Mouse (Mus musculus): ENCODE results near the gene Mpi.

The Mpi gene

DNA sequence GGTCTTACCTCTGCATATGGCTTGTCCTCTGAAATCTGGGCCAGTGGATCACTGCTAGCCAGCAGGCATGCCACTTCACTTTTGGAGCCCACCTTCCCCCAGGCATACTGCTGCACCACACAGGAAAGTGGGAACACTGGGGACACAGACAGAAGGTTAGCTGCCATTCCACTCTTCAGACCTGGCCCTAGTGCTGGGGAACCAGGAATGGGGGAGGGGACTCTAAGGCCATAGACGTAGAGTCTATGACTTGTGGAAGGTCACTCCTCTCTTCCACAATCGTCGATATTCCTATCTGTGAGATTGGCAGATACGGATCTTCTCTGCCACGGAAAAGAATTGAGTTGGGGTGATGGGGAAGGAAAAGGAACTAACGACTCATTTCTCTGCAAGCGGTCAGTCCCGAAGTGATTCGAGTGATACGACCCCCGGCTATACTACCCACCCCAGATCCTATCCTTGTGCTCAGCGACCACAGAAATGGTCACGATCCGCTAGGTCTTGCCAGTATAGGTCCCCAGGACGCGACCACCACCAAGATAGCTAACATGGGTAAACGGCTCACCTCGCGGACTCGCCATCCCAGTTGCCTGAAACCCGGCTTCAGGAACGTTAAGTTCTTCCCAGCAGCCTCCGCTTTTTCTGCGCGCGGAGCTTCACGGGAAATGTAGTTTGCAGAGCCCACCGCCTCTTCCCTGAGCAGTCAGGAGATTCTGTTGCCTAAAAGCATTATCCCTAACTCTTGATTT is at the start of gene Mpi:
TSS of gene Mpi (minus strand) at position 625 of the 749 bp plus-strand sequence.
- DNase-seq (ENCODE audit: low spot score), result peak; percentile 91

DNA sequence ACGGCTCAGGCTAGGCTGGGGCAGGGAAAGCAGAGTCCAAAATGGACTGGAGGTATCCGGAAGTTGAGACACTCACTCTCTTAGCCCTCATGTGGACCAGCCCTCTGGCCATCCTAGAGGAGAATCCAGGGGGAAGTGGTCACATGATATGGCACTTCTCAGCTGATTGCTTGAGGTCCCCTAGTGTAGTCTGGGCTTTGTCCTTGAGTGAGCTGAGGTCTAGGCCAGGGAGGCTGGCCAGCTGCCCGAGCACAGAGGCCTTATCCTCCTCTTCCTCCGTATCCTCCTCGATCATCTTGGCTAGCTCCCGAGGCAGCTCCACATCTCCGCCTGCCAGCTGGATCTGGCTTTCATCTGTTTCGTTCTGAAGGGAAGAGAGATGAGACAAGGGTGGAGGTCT is 49.5 kb upstream of the Mpi start:
- no peak for DNase-seq (ENCODE audit: low spot score)

DNA sequence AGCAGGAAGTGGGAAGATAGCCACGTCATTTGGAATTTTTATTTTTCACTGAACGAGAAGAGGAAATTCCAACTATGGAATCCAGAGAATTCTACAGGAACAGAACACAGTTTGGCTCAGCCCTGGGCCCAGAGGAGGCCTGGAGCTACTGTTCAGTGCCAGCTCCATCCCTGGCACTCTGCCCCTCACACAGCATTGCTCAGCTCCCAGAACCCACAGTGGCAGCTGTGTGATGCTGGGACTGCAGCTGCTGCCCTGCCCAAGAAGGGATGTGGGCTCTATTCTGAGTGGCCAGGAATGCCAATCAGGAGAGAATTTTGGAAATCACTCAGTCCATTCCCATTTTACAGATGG is 48.8 kb upstream of the Mpi start:
- DNase-seq (ENCODE audit: low spot score), result no peak

DNA sequence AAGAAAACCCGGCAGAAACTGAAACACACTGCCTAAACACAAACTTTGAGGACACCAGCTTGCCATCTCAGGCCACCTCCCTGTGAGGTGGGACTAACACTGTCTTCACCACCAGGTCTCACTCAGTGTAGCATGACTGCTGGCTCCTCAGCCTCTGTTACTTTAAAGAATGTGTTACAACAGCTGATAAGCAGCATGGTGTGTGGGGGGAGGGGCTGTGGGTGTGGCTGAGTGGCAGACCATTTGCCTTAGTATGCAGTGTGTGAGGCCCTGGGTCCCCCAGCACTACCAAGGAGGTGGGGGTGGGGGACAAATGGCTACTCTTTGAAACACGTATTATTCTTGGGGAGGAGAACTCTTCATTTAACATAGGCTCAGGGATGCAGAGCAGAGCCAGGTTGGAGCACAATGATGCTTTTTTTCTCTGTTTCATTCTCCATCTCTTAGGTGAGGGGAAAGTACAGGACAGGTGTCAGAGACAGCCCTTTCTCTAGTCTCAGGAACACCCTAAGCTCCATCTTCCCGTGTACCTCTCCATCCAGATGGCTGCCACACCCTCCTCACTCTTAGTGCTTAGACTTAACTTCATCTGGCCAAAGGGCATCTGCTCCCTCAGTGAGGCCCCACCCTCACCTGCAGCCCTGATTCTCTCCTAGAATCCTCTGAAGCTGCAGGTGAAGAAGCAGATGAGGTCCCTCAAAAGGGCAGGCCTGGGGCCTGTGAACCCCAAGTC is 48.2 kb upstream of the Mpi start:
- DNase-seq (ENCODE audit: low spot score), result peak; percentile 67

DNA sequence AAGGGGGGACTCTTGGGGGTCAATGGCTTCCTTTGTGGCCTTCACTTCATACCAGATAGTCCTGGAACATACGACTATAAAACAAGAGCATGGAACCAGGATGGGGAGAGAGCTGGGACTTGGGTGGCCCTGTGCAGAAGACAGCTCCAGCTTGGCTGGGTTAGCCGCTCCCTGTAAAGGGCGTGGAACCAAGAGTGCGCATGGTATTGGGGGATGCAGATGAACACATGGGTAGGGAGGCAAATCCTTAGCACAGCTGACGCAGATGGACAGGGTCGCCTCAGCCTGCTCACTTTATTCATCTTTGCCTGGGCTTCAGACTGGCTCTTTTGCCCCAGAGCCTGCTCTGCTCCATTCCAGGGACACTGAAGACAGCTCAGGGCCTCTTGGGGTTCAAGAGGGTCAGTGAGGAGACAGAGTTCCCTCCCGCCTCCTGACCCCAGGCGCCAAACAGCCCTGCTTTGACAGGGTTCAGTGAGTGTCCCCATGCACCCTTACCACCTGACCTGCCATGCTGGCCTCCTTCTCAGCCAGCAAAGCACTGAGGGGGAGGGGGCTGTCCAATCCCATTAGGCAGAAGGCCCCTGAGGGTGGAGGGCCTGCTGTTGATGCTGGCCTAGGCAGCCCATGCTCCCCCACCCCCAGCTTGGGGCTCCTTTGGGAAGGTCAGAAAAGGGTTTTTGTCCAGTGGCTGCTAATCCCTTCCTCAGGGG is 46.4 kb upstream of the Mpi start:
- peak; percentile 52 for DNase-seq (ENCODE audit: low spot score)

DNA sequence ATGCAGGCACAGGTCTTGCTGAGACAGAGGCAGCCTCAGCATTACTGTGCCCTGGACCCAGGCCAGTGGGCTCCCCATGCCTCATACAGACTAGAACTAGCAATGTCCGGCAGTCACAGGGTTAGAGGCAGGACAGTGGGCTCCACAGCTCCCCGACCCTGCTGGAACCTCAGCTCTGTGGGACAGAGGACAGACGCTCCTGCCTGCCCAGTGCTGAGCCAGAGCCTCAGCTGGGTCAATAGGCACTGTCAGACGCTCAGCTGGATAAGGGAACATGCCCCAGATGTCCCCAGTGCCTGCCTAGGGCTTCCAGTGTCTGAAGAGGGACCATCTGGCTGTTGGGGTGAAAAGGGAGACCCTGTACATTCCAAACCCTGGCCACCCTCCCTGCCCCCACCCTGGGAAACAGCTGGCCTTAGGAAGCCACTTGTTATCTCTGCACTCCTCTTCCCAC is 45.4 kb upstream of the Mpi start:
- peak; percentile 31 for DNase-seq (ENCODE audit: low spot score)

DNA sequence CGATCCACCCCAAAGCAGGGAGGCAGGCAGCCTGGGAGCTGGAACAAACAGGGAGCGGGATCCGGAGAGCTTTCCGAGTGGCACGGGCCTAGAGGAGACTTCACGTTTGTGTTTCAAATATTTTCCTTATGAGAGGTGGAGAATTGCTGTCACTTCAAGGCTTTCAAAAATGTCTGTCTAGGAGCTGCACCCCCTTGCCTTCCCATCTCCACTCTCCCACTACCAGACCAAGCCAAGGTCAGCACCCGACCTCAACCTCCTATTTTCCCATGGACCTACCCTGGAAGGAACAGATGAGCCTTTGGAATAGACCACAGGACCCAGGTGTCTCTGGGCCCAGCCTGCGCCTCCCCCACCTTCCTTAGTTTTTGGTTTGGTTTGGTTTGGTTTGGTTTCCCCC is 44.7 kb upstream of the Mpi start:
- no peak for DNase-seq (ENCODE audit: low spot score)

DNA sequence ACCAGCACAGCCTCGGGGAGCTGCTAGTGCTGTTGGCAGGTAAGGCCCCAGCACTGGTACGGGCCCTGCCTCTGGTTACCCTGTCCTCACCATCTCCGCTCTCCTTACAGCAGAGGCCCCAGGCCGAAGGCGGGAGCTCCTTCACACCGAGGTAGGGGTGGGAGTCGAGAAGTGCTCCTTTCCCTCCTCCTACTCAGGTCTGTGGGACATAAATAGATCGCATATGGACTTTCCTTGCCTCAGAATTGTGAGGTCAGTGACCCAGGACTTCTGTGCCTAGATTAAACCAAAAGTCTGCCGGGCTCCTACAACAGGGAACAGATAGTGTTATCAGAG is 41.6 kb upstream of the Mpi start:
- no peak for DNase-seq (ENCODE audit: low spot score)

DNA sequence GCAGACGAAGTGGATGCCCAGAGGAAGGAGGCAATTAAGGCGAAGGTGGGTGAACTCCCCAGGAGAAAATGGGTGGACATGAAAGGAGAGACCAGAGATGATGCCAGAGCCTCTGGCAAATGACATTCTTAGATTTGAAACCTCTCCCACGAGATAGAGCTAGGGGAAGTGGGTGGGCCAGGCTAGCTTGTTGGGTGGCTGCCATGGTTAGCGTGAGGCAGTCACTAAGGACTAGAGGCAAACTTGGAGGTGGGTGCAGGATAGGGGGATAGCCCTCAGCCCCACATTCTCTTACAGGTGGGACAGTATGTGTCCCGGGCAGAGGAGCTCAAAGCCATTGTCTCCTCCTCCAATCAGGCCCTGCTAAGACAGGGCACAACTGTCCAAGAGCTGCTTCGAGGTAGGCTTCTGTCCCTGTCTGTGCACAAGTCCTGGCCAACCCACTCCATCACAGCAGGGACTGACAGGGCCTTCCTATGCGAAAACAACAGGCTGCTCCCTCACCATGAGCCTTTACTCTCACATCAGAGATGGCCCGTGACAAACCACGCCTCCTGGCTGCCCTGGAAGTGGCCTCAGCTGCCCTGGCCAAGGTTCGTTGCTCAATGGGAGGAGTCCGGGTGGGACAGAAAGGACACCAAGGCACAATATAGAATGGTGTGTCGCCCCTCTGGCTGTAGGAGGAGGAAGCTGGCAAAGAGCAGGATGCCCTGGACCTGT is 41.1 kb upstream of the Mpi start:
- peak; percentile 39 for DNase-seq (ENCODE audit: low spot score)

DNA sequence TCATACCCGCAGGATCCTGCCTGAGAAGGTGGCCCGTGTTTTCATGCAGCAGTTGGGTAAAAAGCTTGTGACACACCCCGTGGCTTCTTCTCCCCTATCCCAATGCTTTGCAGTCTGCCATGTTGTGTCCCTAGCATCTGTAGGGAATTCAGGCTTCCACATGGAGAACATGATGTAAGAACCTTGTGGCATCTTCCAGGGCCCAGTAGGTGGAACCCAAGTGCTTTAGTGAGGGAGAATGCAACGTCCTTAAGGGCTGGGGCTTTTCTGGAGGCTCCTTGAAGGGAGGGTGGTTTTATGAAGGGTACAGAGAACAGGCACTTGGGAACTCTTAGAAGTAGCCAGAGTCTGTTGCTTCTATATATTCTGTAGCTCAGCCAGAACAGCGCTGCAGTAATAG is 38.2 kb upstream of the Mpi start:
- DNase-seq (ENCODE audit: low spot score), result peak; percentile 42

DNA sequence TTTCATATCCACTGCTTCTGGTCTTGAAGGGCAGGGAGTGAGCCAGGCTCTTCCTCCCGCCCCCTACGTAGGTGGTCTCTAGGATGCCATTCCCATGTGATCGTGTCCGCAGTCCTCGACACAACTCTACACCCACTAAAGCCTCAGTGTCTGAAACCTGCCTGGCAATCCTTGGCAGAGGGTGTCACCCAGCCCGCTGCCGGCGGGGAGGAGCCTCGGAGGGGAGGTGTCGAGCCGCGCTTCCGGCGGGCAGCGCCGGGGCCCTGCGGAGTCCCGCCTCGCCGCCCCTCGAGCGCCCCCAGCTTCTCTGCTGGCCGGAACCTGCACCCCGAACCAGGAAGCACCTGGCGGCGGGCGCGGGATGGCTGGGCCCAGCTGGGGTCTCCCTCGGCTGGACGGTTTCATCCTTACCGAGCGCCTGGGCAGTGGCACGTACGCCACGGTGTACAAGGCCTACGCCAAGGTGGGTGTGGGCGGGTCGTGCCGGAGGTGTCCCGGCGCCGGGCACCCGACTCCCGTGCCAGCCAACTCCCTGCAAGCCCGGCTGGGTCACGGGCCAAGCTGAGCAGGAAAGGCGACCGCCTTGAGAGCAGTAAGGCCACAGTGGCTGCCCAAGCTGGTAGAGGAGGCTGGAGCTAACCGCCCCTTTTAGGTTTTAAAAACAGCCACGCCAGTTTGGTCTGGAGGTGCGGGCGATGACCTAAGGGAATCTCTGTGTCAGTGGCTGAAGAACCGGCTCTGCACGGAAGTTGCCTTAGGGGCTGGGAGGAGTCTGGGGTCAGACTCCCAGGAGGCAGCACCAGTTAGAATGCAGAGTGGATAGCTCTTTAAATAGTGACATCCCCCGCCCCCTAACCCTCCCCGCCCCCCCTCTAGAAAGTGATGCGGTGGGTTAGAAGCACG is 36.9 kb upstream of the Mpi start, which contains the start of gene Ulk3:
TSS of gene Ulk3 (plus strand) at position 229 of the 903 bp plus-strand sequence.
- DNase-seq (ENCODE audit: low spot score), result peak; percentile 76

DNA sequence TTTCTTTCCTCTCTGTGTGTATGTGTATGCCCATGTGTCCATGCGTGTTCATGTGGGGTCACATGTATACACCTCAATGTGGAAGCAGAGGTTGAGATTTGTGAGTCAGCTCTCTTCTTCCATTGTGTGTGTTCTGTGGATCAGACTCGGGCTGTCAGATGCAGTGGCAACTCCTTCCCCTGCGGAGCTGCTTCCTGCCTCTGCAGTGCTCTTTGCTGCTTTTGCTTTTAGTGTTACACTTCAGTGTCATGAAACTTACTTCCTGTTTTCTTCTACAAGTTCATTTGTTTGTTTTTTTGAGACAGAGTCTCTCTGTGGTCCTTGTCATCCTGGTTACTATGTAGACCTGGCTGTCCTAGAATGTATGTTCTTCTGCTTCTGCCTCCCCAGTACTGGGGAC is 32.4 kb upstream of the Mpi start:
- no peak for DNase-seq (ENCODE audit: low spot score)

DNA sequence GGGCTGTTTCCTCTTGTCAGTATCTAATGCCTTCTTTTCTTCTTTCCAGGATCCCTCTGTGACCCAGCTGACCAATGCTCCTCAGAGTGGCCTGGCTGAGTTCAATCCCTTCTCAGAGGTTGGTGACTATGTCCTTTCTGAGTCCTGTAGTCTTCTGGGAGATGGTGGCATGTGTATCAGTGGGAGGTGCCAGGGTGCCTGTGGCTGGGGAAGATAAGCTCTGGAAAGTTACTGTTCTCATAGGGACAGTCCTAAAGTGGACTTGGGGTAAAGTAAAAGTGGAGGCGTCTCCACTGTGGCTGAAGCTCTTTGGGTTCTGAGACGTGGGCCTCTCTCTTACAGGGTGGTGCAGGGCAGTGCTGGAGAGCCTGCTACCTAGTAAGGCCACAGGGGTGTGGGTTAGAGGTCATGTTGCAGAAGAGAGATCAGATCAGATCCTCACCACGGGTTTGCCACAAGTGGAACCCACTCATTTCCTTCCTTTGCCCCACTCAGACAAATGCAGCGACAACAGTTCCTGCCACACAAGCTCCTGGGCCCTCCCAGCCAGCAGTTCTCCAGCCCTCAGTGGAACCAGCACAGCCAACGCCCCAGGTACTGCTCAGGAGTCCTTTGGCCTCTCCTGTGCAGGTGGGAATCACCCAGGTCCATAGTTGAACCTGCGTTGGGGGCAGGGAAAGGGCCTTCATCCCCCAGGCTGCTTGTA is 24.7 kb upstream of the Mpi start:
- DNase-seq (ENCODE audit: low spot score), result no peak

DNA sequence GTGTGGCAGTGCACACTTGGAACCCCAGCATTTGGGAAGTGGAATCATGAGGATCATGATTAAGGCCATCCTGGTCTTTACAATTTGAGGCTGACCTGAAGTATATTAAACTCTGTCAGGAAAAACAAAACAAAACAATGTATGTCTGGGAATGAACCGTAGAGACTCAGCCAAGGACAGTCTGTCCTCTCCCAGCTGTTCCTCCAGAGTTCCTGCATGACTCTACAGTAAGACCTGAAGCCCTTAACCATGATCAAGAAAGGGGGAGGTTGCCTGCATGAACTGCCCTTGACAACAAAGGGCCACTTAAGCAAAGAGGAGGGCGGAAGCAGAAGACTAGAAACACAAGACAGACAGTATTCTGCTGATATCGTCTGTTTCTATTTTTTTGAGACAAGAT is 23.0 kb upstream of the Mpi start:
- no peak for DNase-seq (ENCODE audit: low spot score)

DNA sequence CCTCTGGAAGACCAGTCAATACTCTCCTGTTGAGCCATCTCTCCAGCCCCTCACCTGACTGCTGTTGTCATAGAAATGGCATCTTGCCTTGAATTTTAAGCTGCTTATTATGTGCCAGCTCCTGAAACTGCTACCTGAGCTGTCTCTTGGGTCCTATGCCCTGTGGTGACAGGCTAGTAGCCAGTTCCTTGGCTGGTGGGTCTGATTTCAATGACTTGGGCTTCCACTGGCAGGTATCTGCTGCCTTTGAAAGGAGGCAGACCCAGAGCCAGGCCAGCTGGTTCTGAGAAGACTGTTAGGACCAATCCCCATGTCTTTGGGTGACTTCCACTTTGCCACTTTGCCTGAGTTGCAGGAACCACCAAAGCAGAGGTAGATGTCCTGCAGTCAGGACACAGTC is 21.8 kb upstream of the Mpi start:
- no peak for DNase-seq (ENCODE audit: low spot score)

DNA sequence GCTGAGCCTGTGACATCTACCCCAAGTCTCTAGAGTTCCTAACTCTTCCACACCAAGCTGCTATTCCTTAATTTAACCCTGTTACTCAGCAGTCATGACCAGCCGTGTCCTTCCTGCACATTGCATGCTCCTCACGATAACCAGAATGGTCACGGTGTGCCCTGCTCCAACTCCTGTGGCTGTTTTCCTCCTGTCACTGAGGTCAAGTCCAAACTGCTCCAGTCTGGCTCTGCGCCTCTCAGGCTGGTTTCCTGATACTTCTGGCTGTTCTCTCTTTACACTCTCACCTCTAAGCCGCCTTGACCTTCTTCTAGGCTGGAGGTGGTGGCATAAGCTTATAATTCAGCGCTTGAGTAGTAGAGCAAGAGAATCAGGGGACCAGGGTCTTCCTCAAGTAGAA is 15.9 kb upstream of the Mpi start:
- DNase-seq (ENCODE audit: low spot score), result no peak

DNA sequence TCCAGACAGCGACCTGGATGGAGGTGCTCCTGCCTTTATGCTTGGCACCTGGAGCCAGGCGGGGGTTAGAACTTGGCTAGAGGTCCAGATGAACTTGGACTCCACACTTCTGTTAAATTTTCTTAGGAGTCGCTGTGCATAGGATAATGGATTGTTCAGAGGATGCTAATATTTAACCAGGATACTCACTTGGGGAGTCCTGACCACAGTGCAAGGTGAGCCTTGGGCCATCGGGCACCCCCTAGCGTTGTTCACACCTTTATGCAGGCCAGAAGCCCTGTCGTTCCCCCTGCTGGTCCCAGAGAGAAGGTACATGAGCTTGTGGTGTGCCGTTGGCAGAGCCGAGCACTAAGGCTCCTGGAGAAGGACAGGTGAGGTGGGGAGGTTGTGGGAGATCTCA is 14.3 kb upstream of the Mpi start:
- DNase-seq (ENCODE audit: low spot score), result no peak

DNA sequence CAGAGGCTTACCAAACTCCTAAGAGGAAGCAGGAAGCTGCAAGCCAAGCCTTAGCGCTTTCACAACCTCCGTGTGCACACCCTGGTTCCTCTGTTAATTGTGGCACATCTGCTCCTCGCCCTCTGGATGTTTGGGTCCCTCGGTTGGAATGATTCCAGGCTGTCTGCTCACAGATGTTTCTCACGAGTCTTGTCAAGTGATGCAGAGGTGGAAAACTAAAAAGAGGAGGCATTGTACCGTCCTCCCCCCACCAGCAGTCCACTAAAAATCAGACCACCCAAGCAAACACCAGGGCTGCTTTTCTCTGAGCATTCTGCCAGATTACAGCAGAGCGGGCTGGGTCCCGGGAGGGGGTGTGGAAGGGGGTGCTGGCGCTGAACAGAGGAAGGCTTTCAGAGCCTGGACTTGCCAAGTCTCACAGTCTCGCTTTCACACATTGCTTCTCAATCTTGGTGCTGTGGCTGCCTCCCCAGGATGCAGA is 13.2 kb upstream of the Mpi start:
- DNase-seq (ENCODE audit: low spot score), result no peak

DNA sequence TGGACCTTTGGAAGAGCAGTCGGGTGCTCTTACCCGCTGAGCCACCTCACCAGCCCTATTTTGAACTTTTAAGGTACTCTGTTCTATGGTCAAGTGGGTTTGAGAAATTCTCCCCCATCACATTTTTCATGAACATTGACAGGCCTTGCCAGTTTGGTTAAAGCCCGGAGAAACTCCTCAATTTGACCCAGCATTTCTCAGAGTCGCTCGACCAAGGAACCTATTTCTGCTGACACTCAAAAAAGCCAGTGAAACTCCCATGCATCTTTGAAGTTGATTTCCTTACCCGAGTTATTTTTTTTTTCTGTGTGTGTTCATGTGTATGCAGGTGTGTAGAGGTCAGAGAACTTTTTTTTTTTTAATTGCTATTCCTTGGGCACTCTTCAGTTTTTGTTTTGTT is 12.0 kb upstream of the Mpi start:
- no peak for DNase-seq (ENCODE audit: low spot score)

DNA sequence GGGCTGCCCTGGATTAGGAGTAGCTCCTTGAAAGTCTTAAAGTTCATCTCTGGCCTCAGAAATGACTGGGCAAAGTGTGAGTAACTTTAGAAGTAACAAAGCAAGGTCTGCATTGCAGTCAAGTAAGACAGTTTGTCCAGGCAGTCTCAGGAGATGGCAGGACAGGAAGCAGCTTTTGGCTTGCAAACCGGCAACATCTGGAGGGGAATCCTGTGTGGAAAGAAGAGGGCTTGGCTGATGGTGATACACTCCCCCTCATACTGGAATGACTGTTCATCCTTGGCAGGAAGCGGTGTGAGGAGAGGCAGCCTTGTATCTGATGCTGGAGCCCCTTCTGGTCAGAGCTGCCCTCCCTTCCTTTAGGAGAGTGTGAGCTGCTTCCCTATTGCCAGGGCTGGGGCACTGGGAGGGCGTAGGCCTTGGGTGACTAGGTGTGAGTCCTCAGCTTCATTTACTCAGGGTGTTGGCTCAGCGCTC is 10.4 kb upstream of the Mpi start:
- no peak for DNase-seq (ENCODE audit: low spot score)

DNA sequence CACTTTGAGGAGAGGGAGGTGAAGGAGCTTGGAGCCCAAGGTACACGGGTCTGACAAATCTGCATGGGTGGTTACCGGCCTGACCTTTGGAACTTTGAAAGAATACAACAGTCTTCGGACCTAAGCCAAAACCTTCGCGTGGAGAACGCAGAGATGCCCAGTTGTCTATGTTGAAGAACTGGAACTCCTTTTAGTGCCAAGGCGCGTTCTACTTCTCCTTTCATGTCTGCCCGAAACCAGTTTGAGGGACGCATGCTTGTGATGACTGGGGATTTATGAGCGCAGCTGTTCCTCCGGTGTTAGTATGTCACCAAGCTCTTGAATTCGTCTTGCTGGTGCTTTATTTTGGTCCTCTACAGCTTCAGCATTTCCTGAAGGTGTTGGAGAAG is 9.1 kb upstream of the Mpi start:
- DNase-seq (ENCODE audit: low spot score), result no peak
